Mouse (Mus musculus) 3134 (cell line): ENCODE measurements around the gene Patl1.
"Not testable (repeated sequence)": the region's sequence is repeated elsewhere in the genome, so short reads cannot be mapped to it uniquely, and the experiment has no call there.

Source experiments
- DNase-seq: peaks from one replicate; pipeline ENCODE4 v3.0.0-alpha.2; 2011; ENCODE audit warnings: low spot score; ENCODE audit not compliant: insufficient read length; ENCODE audit errors: extremely low read depth

The Patl1 gene

GRCm38 (mm10) chr19:11965023-11965942, 53.1 kb downstream of the Patl1 start, which contains the start of gene Osbp:
Gene Osbp (plus strand): TSS chr19:11965941.
- peak; percentile 95 for DNase-seq

DNA sequence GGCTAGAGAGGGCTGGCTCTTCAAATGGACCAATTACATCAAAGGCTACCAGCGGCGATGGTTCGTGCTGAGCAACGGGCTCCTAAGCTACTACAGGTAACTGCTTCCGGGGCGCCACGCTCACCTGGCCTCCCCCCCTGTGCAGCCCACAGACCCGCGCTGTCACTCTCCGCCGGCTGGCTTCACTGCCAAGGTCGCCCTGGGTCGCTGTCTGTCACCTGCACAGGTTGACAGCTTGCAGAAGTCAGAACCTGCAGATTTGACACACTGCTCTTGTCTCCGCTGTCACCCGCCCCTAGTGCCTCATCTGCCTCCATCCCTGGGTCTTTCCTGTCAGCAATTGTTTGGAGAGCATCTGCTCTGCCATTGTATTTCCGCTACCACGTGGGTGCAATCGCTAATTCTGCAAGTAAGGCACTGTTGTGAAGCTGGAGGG, 54.0 kb downstream of the Patl1 start:
- peak; percentile 52 for DNase-seq

GRCm38 (mm10) chr19:11969155-11970050, 57.2 kb downstream of the Patl1 start:
- no peak for DNase-seq

GRCm38 (mm10) chr19:11973511-11974222, 61.5 kb downstream of the Patl1 start:
- no peak for DNase-seq

DNA sequence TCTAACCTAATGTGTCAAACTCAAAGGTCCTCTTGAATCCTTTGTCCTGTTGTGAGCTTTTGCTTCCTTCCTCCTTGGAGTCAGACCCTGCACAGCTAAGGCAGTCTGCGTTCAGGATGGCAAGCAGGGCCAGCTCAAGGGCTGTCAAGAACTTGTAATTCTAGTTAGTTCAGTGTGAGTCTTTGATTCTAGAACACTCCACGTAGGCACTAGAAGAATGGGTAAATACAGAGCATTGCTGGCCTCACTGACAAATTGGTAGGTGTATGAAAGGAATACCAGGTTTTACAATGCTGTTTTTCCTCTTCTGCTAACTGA, 62.0 kb downstream of the Patl1 start:
- no peak for DNase-seq

GRCm38 (mm10) chr19:11975683-11976082, 63.5 kb downstream of the Patl1 start:
- no peak for DNase-seq

DNA sequence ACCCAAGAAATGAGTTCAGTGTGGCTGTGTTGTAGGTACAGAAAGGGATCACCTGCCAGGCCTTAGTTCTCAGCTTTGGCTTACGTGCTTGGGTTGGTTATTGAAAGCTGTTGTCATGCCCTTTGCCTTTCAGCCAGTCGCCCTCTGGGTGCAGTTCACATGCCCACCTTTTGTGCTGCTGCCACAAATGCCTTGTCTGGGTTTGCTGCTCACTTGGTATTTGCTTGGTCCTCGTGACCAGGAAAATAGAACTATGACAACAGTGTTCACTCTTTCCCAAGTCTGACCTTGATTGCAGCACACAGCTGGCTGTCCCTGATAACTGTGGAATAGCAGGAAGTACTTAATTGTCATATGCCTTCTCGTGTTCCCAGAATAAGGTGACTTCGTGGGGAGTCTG, 65.2 kb downstream of the Patl1 start:
- DNase-seq: no peak

DNA sequence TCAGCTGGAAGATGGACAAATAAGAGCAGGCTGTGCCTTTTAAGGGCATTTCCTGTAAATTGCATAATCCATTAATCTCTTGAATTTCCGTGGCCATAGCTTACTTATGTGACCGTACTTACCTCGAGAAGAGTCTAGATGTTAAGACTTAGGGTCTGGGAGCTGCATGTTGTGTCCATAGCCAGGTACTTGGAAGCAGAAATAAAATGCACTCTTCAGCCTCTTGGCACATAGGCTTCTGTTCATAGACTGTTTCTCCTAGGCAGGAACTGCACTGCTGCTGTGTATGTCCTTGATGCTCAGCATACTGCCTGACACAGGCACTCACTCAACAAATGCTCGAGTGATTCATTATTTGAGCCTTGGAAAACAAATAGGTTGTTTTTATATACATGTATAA, 68.3 kb downstream of the Patl1 start:
- no peak for DNase-seq

- DNase-seq: not testable (repeated sequence)
Measured at GRCm38 (mm10) chr19:11984614-11985013, 72.4 kb downstream of the Patl1 start.

GRCm38 (mm10) chr19:11987841-11988240, 75.6 kb downstream of the Patl1 start:
- DNase-seq: no peak

DNA sequence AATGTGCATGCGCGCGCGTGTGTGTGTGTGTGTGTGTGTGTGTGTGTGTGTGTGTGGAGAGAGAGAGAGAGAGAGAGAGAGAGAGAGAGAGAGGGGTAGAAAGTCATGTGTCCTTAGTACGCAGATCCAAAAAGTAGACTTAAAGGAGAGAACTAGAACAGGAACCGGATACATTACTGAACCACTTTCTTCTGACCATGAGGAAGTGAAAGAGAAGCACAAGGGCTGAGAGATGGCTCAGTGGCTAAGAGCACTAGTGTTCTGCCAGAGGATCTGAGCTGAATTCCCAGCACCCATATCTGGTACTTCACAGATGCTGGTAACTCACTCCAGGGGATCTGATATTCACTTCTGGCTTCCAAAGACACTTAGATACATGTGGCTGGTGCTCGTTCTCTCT, 77.1 kb downstream of the Patl1 start:
- DNase-seq: no peak

GRCm38 (mm10) chr19:11992034-11992433, 79.8 kb downstream of the Patl1 start:
- no peak for DNase-seq

DNA sequence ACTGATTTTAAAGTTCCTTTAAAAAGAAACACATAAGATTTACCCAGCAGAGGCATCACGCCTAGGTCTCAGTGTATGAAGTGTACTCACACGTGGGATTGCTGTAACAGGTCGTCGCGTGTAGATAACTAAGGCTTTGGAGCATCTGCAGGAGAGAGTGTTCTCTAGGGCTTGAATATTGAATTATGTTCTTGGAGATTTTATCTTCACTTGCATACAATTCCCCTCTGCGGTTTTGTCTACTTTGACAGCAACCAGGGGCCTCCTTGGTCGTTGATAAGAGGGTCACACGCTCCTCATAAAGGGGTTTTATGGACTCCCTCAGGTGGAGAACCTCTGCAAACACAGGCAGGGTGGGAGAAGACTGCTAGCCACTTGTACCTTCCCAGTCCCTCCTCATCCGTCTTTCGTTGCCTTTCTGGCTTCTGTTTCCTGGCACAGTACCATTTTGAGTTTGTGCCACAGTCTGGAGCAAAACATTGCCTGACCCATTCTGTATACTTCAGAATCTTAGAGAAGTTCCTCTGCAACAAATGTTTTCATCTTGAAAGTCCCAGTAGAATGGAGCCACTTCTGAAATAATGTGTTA, 80.3 kb downstream of the Patl1 start:
- no peak for DNase-seq
